Mouse (Mus musculus) myocyte (in vitro differentiated cells): ENCODE results near the gene Tet3. TPM values are rescaled to one million over a fixed set of nuclear protein-coding genes. Genes with fewer than 3 reads are reported as not detected.

Experiments
- H3K27me3 ChIP-seq: one replicate; pipeline ENCODE4 v1.6.1; 2011; ENCODE audit not compliant: control insufficient read depth, insufficient read depth, insufficient read length
- H3K36me3 ChIP-seq: one replicate; pipeline ENCODE4 v1.6.1; 2011; ENCODE audit not compliant: control insufficient read depth, insufficient read depth
- H3K4me2 ChIP-seq: one replicate; pipeline ENCODE4 v1.6.1; 2011; ENCODE audit warnings: low read depth, control low read depth
- H3K4me3 ChIP-seq: one replicate; pipeline ENCODE4 v1.5.1; 2011; ENCODE audit warnings: mild to moderate bottlenecking, control low read depth, moderate library complexity
- H3K79me2 ChIP-seq: one replicate; pipeline ENCODE4 v1.6.1; 2011; ENCODE audit not compliant: control insufficient read depth, insufficient read depth
- H3ac ChIP-seq: one replicate; pipeline ENCODE4 v1.6.1; 2011; ENCODE audit not compliant: control insufficient read depth, insufficient read length
- CEBPB ChIP-seq: IDR thresholded peaks from 2 replicates; pipeline ENCODE4 v1.6.1; 2011; ENCODE audit warnings: mild to moderate bottlenecking, moderate library complexity; ENCODE audit not compliant: poor library complexity, insufficient read depth, severe bottlenecking
- E2F4 ChIP-seq: IDR thresholded peaks from one replicate; pipeline ENCODE4 v1.6.1; 2011; ENCODE audit warnings: mild to moderate bottlenecking, control low read depth, moderate library complexity; ENCODE audit not compliant: insufficient read depth
- MAX ChIP-seq: IDR thresholded peaks from one replicate; pipeline ENCODE4 v1.6.1; 2011; ENCODE audit warnings: low read depth, mild to moderate bottlenecking, control low read depth
- MYOD1 ChIP-seq, 3 experiments: IDR thresholded peaks; one replicate each; pipeline ENCODE4 v1.6.1; 2011; ENCODE audit warnings: control low read depth in 2 of 3, low read depth in 2 of 3, mild to moderate bottlenecking in 2 of 3, moderate library complexity in 1 of 3; ENCODE audit not compliant: insufficient read length in 2 of 3, control insufficient read depth in 1 of 3
- MYOG ChIP-seq, 3 experiments: IDR thresholded peaks; one replicate each; pipeline ENCODE4 v1.6.1; 2011; ENCODE audit warnings: control low read depth in 2 of 3, low read depth in 2 of 3, mild to moderate bottlenecking in 2 of 3; ENCODE audit not compliant: insufficient read length in 2 of 3, control insufficient read depth in 1 of 3, insufficient read depth in 1 of 3
- POLR2A ChIP-seq: IDR thresholded peaks from one replicate; pipeline ENCODE4 v1.6.1; 2011; ENCODE audit warnings: low read depth, mild to moderate bottlenecking, control low read depth, moderate library complexity; ENCODE audit not compliant: insufficient read length
- POLR2AphosphoS2 ChIP-seq: IDR thresholded peaks from one replicate; pipeline ENCODE4 v1.6.1; 2011; ENCODE audit warnings: low read depth, control low read depth; ENCODE audit not compliant: insufficient read length
- REST ChIP-seq: IDR thresholded peaks from one replicate; pipeline ENCODE4 v1.6.1; 2011; ENCODE audit warnings: mild to moderate bottlenecking, control low read depth, moderate library complexity; ENCODE audit not compliant: insufficient read depth, insufficient read length
- SRF ChIP-seq: IDR thresholded peaks from one replicate; pipeline ENCODE4 v1.6.1; 2011; ENCODE audit warnings: low read depth; ENCODE audit not compliant: control insufficient read depth, insufficient read length
- TCF12 ChIP-seq: IDR thresholded peaks from one replicate; pipeline ENCODE4 v1.6.1; 2011; ENCODE audit warnings: mild to moderate bottlenecking, control low read depth; ENCODE audit not compliant: poor library complexity, insufficient read depth, severe bottlenecking
- TCF3 ChIP-seq: IDR thresholded peaks from one replicate; pipeline ENCODE4 v1.6.1; 2011; ENCODE audit warnings: low read depth, control low read depth; ENCODE audit not compliant: insufficient read length
- USF1 ChIP-seq: IDR thresholded peaks from one replicate; pipeline ENCODE4 v1.6.1; 2011; ENCODE audit warnings: low read depth, mild to moderate bottlenecking, control low read depth, moderate library complexity
- polyA plus RNA-seq: library from polyadenylated mRNA; unstranded; fragments of >200 nt; fragmentation: generic; extraction: Trizol; gene quantifications from one replicate; pipeline ENCODE4 v1.2.1, GENCODE M21; 2012; ENCODE audit warnings: missing spikeins

The Tet3 gene
- polyA plus RNA-seq, 1 experiment: 11.4 TPM

- TF ChIP-seq CEBPB (no peak), TCF3 (no peak), MAX (no peak), MYOD1 (IDR thresholded peaks at IDR 0.05; ENCODE audit: control insufficient read depth in 1 of 3, insufficient read length in 2 of 3, low read depth in 2 of 3) (peak in 1 of 3 experiments; percentile 4), SRF (no peak), REST (no peak), MYOG (IDR thresholded peaks at IDR 0.05; ENCODE audit: control insufficient read depth in 1 of 3, insufficient read depth in 1 of 3, insufficient read length in 2 of 3, low read depth in 2 of 3) (peak in 1 of 3 experiments; percentile 51), POLR2AphosphoS2 (peak; percentile 37), POLR2A (peak; percentile 57), USF1 (no peak), E2F4 (no peak), TCF12 (no peak)
These were observed 2.5 kb downstream of the Tet3 start for GRCm38 (mm10) chr6:83456131-83456983.

GRCm38 (mm10) chr6:83455328-83456130 is 3.4 kb downstream of the Tet3 start:
- peak overlapping the region; percentile 23 for H3K4me3 ChIP-seq
- peak overlapping the region; percentile 75 for H3K4me2 ChIP-seq
- no peaks in the 10 kb centered on the region for H3K27me3 ChIP-seq
- peaks cover 13% of the 10 kb centered on the region for H3K79me2 ChIP-seq
- no peaks in the 10 kb centered on the region for H3K36me3 ChIP-seq
- TF ChIP-seq POLR2A: no peak
- peak overlapping the region; percentile 93 for H3ac ChIP-seq

More at GRCm38 (mm10) chr6:83456131-83456983, 2.5 kb downstream of the Tet3 start:
- H3K4me3 ChIP-seq: peak overlapping the region; percentile 23
- H3K4me2 ChIP-seq: peak overlapping the region; percentile 80
- H3K27me3 ChIP-seq: no peaks in the 10 kb centered on the region
- peak overlapping the region; percentile 93 for H3ac ChIP-seq
- no peaks in the 10 kb centered on the region for H3K36me3 ChIP-seq
- H3K79me2 ChIP-seq: peaks cover 6% of the 10 kb centered on the region

- no peak overlapping the region for H3ac ChIP-seq
- H3K4me2 ChIP-seq: no peak overlapping the region
- H3K4me3 ChIP-seq: no peak overlapping the region
- no peak for TF ChIP-seq POLR2AphosphoS2
- TF ChIP-seq REST: peak; percentile 27
- no peaks in the 10 kb centered on the region for H3K36me3 ChIP-seq
- H3K79me2 ChIP-seq: peaks cover 17% of the 10 kb centered on the region
- no peaks in the 10 kb centered on the region for H3K27me3 ChIP-seq
These were observed 5.2 kb downstream of the Tet3 start for GRCm38 (mm10) chr6:83453706-83454105.

- Histone ChIP-seq H3ac (no peak overlapping the region), H3K27me3 (no peaks in the 10 kb centered on the region), H3K4me2 (no peak overlapping the region), H3K36me3 (no peaks in the 10 kb centered on the region), H3K4me3 (no peak overlapping the region), H3K79me2 (peaks cover 21% of the 10 kb centered on the region)
- TF ChIP-seq MAX (no peak), MYOD1 (IDR thresholded peaks at IDR 0.05; ENCODE audit: control insufficient read depth in 1 of 3, insufficient read length in 2 of 3, low read depth in 2 of 3) (no peak), E2F4 (no peak), CEBPB (no peak), TCF12 (no peak), SRF (no peak), MYOG (IDR thresholded peaks at IDR 0.05; ENCODE audit: control insufficient read depth in 1 of 3, insufficient read depth in 1 of 3, insufficient read length in 2 of 3, low read depth in 2 of 3) (no peak), REST (no peak), TCF3 (no peak), POLR2A (no peak), USF1 (no peak), POLR2AphosphoS2 (no peak)
These were observed 8.2 kb downstream of the Tet3 start for GRCm38 (mm10) chr6:83450451-83451303.
